Mouse (Mus musculus) thymus, postnatal 4 days (tissue): Measurements from ENCODE around the gene BC035044.
"Not testable (repeated sequence)": the region's sequence is repeated elsewhere in the genome, so short reads cannot be mapped to it uniquely, and the experiment has no call there.

Experiments used
- DNase-seq: peaks from one replicate; pipeline ENCODE4 v3.0.0; 2021

Gene BC035044

GRCm38 (mm10) chr6:128890948-128891355, at the start of gene BC035044:
TSS of gene BC035044 (minus strand) at chr6:128891126.
- peak; percentile 26 for DNase-seq

- not testable (repeated sequence) for DNase-seq
These were observed 45.2 kb upstream of the BC035044 start for GRCm38 (mm10) chr6:128935889-128936665.

GRCm38 (mm10) chr6:128934081-128934480, 43.2 kb upstream of the BC035044 start, which contains the start of gene Clec2g:
TSS of gene Clec2g (plus strand) at chr6:128934381.
- DNase-seq = not testable (repeated sequence)

GRCm38 (mm10) chr6:128933050-128933449, 42.1 kb upstream of the BC035044 start:
- DNase-seq = no peak

GRCm38 (mm10) chr6:128917322-128917721, 26.4 kb upstream of the BC035044 start:
- DNase-seq = no peak

GRCm38 (mm10) chr6:128913598-128914254, 22.8 kb upstream of the BC035044 start:
- DNase-seq = no peak

- DNase-seq = not testable (repeated sequence)
These were observed 10.0 kb upstream of the BC035044 start for GRCm38 (mm10) chr6:128900796-128901552.

GRCm38 (mm10) chr6:128900044-128900443, 9.1 kb upstream of the BC035044 start:
- DNase-seq = no peak

- DNase-seq = no peak
These were observed 4.6 kb upstream of the BC035044 start for GRCm38 (mm10) chr6:128895404-128896001.

- DNase-seq = peak; percentile 56
These were observed 2.1 kb downstream of the BC035044 start for GRCm38 (mm10) chr6:128888834-128889233.

- DNase-seq = peak; percentile 57
These were observed 3.7 kb downstream of the BC035044 start, which contains the start of gene Clec2i for GRCm38 (mm10) chr6:128887091-128887790. TSS of gene Clec2i (plus strand) at chr6:128887588.

GRCm38 (mm10) chr6:128871910-128872610, 18.9 kb downstream of the BC035044 start:
- no peak for DNase-seq

- DNase-seq = peak; percentile 53
These were observed 22.1 kb downstream of the BC035044 start for GRCm38 (mm10) chr6:128868861-128869260.

GRCm38 (mm10) chr6:128857976-128858375, 33.0 kb downstream of the BC035044 start:
- no peak for DNase-seq

GRCm38 (mm10) chr6:128856250-128856649, 34.7 kb downstream of the BC035044 start:
- DNase-seq = peak; percentile 31

- DNase-seq = peak; percentile 13
These were observed 35.4 kb downstream of the BC035044 start for GRCm38 (mm10) chr6:128855477-128855876.

GRCm38 (mm10) chr6:128854895-128855294, 36.0 kb downstream of the BC035044 start:
- DNase-seq = no peak

GRCm38 (mm10) chr6:128854024-128854820, 36.7 kb downstream of the BC035044 start:
- peak; percentile 88 for DNase-seq

GRCm38 (mm10) chr6:128852766-128853165, 38.2 kb downstream of the BC035044 start:
- no peak for DNase-seq

- DNase-seq = no peak
These were observed 39.8 kb downstream of the BC035044 start for GRCm38 (mm10) chr6:128851151-128851550.

- no peak for DNase-seq
These were observed 40.3 kb downstream of the BC035044 start for GRCm38 (mm10) chr6:128850671-128851070.
